Mouse (Mus musculus) heart, postnatal 0 days (tissue): ENCODE measurements around the gene Spink8.

Experiments used
- CTCF ChIP-seq: IDR thresholded peaks from 2 replicates; pipeline ENCODE4 v1.5.1; 2016; ENCODE audit warnings: antibody characterized with exemption, control low read depth, low read depth
- EP300 ChIP-seq: IDR thresholded peaks from 2 replicates; pipeline ENCODE4 v1.6.1; 2016; ENCODE audit warnings: antibody characterized with exemption, low read depth

DNA sequence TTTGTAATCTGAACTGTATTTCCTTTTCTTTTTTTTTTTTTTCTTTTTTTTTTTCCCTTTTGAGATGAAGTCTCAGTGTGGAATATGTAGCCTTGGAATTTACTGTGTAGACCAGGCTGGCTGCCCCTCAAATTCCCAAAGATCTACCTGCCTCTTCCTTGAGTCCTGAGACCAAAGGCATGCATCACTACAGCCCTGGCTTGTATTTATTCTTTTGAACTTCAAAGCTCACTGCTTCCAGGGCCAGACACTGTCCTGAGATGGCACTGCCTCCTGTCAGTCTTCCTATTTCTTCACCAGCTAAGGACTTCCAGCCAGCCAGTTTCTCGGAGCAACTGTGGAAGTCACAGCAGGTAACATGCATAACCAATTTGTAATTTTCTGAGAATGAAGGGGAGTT is at the start of gene Spink8:
- TF ChIP-seq CTCF (no peak), EP300 (no peak)
